Mouse (Mus musculus) ovary, postnatal 10 days (tissue): ENCODE results near the gene Dmwd.

Experiments used
- DNase-seq: peaks from one replicate; pipeline ENCODE4 v3.0.0; 2022; ENCODE audit warnings: low spot score

The Dmwd gene

GRCm38 (mm10) chr7:19094826-19095750 is 19.1 kb downstream of the Dmwd start:
- DNase-seq = no peak

- no peak for DNase-seq
Observed at GRCm38 (mm10) chr7:19095751-19096110, 19.7 kb downstream of the Dmwd start.

- no peak for DNase-seq
Observed at GRCm38 (mm10) chr7:19096421-19096976, 20.5 kb downstream of the Dmwd start.

DNA sequence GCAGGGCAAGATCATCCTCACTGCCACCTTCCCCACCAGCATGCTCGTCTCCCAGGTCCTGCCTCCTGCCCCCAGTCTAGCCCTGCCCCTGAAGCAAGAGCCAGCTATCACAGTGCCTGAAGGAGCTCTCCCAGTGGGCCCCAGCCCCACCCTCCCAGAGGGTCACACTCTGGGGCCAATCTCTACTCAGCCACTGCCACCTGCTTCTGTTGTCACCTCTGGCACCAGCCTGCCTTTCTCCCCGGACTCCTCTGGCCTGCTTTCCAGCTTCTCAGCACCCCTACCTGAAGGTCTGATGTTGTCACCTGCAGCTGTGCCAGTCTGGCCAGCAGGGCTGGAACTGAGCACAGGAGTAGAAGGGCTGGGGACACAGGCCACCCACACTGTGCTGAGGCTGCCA is 21.2 kb downstream of the Dmwd start:
- DNase-seq = no peak

DNA sequence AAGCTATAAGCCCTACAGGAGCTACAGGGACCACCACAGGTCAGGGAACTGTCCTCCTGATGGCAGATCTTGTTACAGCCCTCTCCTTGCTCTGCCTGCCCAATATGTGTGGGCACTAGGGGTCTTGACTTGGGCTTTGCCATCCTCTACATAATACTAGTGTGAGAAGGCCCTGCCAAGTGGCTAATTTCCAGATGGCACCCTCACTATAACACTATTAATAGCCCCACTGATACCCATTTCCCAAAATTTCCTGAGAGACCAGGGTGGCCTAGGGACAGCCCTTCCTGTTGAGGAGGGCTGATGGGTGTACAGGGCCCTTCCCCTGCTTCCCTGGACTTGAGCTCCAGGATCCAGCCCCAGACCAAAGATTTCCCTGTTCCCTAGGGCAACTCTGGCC is 21.8 kb downstream of the Dmwd start:
- no peak for DNase-seq

DNA sequence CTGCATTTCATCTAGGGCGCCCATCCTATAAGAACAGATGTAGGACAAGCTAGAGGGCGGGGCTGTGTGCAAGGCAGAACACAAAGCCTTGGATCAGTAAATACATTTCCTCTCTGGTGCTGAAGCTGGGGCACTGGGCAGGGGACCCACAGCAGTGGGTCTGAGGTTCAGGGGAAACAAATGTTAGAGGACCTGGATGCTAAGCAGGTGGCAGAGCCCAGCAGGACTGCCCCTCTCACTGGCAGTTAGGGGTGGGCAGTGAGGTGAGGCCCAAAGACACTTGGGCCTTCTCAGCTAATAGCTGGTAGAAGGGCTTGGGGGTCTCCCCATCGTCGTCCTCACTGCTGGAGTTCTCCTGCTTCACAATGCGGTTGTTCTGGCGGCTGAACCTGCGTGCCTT is 22.8 kb downstream of the Dmwd start:
- no peak for DNase-seq

DNA sequence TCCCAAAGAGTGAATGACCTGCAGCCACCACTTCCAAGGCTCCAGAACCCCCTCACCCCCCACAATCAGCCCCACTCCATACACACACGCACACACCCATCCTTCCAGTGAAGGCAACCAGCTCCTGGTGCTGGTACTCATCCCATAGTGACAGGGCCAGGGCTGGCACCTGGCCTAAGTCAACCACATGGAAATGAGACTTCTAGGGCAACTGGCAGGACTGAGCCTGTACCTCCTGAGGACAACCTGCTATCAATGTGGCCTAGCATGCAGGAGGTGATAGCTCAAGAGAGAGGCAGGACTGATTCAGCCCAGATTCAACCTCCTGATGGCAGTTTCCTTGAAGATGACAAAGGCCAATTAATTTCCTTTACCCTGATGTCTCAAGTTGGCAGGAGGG is 24.3 kb downstream of the Dmwd start:
- no peak for DNase-seq

DNA sequence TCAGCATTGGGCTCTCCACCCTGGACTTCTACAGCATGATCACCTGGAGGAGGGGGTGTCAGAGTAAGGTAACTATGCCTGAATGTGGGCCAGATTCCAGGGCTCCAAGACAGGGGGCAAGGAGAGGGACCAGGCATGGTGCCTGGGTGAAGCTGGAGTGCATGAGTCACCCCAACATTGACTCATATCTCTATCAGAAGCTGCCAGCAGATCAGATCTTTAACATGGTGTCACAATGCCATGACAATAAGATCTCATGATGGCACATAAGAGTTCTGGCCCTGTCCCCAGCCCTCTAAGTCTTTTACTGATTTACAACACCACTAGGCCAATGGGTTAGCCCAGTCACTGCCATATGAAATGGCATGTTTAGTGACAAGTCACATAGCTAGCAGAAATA is 27.7 kb downstream of the Dmwd start:
- DNase-seq = no peak

DNA sequence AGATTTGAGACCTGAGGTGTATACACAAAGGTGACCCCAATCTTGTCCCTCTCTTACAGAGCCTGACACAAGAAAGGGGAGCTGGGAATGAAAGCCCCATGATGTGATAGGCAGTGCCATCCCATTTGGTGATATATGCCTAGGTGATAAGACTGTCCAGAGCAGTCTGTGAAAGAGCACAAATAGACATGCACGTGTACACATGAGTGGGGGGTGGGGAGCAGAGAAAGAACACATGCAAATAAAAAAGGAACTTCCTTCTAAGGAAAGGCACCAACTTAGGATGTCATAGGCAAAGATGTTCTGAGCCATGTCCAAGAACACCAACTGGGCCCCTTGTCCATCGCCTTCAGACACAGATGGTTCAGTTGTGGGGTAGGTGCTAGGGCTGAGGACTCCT is 28.5 kb downstream of the Dmwd start:
- no peak for DNase-seq

- DNase-seq = no peak
Observed at GRCm38 (mm10) chr7:19107436-19107835, 31.4 kb downstream of the Dmwd start.

GRCm38 (mm10) chr7:19109565-19109964 is 33.5 kb downstream of the Dmwd start:
- DNase-seq = no peak

DNA sequence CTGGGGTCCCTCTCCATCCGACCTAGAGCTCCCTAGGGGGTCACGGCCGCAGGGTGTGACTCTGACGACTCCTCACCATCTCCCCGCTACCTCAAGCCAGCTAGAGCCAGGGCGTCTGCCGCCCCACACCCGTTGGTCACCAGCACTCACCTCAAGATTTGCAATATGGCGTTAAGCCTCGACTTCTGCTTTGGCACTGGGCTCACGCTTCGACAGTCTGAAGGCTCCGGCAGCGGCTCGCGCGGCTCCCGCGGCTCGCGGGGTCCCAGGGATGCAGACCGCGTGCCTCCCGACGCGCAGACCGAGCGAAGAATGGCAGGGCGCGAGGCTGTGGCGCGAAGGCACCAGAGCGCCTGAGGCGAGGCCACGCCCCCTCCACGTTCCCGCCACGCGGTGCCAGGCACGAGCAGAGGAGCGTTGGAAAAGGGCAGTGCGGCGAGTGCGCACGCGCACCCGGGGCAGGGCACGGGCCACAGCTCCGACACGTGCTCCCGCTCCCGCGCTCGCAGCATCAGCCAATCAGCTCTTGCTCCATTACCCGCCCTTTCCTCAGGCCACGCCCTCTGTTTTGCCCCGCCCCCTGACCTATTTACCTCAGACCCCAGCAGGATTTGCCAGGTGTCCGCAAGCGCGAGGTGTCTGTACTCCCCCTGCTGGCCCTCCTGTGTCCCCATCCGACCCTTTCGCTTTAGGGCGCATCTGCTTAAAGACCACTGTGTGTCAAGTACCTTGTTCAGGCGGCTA is 42.2 kb downstream of the Dmwd start, which contains the start of gene Gm4969:
Gene Gm4969 (minus strand): TSS at position 341 of the 744 bp plus-strand sequence.
- DNase-seq = no peak

DNA sequence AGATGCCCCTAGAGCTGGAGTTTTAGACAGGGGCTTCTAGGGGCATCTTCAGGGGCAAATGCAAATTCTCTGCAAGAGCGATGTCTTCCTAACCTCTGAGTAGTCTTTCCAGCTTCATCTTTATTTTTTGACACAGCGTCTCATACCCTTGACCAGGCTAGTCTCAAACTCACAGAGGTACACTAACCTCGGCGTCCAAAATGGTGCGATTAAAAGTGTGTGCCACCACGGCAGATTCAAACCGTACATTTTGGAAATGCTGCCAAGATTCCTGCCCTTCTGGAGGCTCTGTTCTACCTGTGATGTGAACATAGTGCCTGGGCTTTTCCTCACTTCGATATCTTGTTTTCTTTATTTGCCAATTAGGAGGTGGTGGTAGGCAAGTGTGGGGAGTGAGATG is 43.1 kb downstream of the Dmwd start:
- no peak for DNase-seq

DNA sequence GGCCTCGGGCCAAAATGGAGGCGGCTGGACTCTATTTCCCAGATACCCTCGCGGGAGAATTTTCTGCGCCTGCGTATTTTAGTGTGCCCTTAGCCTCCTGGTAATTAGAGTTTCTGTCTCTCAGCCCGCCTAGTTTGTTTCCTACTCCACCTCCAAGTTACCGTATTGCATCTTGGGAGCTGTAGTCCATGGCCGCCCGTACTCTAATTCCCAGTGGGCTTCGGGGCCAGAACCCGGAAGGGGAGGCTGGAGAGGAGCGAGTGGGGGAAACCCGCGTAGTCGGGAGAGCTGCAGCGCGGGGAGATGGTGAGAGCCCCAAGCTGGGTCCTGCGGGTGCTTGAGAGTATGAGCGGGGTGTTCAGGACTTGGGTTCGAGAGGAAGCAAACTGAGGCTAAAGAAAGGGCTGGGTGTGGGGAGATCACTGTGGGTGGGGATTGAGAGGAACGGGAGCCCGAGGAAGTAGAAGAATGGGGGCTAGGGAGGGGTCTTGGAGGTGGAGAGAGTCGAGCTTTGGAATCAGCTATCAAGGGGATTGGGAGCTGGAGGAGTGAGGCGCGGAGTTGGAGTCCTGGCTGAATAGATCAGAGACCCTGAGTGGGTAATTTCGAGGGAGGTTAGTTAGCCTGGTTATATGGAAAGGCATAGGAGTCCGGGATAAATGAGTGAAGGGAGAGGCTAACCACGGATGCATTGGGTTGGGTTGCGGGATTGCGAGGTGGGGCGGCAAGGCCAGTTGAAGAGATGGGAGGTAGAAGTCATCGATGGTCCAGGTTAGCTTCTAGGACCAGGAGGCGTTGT is 43.8 kb downstream of the Dmwd start, which contains the start of gene Fbxo46:
Gene Fbxo46 (plus strand): TSS at position 229 of the 799 bp plus-strand sequence.
- DNase-seq = peak; percentile 73

DNA sequence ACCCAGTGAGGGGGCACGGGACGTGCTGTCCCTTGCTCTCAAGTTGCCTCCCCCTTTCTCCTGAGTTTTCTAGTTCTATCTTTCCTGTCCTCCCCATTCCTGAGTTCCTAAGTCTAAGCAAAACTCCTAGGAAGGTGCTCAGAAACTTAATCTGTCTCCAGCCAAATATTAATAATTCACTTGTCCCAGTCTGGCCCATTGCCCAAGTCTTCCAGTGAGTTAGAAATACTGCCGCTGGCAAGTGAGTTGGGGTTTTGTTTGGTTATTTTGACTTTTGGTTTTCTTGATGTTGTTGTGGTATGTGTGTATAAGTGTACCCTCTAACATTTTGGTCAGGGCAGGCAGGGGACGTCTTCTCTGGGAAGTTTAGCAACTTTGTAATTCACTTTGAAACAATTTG is 45.7 kb downstream of the Dmwd start:
- no peak for DNase-seq

- no peak for DNase-seq
Observed at GRCm38 (mm10) chr7:19124713-19125112, 48.7 kb downstream of the Dmwd start.

DNA sequence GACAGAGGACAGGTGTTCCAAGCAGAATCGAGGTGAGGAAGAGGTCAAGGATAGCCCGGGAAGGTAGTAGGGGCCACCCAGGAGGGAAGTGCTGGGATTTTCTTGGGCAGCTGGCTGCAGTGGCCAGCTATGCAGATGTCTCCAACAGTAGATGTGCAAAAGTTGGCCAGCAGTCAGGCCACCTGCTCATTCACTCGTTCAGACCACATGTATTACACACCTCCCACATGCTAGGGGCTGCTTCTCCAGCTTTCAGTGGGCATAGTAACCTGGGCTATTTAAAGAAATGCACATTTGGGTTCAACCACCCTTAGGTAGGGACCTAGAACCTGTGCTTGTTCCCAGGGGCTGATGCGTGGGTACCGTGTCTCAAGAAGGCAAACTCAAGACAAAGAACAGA is 51.7 kb downstream of the Dmwd start:
- DNase-seq = no peak

- no peak for DNase-seq
Observed at GRCm38 (mm10) chr7:19129396-19129795, 53.4 kb downstream of the Dmwd start.

DNA sequence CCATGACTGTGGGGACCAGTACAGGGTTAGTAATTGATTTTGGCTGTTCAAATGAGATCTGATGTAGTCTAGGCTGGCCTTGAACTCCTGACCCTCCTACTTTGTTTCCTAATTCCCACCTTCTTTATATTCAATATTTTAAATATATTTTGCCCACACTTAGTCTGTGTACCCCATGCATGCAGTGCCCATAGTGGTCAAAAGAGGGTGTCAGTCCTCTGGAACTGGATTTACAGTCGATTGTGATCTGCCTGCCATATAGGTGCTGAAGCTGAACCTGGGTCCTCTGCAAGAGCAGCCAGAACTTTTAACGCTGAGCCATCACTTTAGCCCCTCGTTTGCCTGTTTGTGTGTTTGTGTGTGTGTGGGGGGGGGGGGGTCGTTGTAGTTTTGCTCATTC is 54.6 kb downstream of the Dmwd start:
- no peak for DNase-seq

DNA sequence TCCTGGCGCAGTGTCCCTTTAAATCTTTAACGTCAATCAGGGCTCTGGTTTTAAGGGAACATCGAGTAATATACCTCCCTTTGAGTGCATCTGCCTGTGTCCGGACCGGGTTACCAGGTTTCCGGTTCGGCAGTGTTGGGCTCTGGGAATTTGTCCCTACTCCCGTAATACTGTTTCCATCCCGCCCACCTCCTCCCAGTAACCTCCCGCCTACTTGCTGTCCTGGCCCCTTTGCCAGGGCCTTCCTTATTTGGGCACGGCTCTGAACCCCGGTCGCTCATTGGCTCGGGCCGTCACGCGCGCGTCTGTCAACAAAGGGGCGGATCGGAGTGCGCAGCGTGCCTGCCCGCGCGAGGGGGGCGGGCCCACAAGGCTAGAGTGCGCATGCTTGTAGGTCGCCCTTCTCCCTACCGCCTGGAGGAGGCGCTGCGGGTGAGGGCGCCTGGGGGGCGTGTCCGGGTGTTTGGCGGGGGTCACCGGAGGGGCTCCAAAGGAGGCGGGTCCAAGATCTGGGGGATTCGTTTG is 55.4 kb downstream of the Dmwd start:
- DNase-seq = peak; percentile 92
